Mouse (Mus musculus) liver, embryonic 14.5 days (tissue): ENCODE measurements around the gene Fxn.

Source experiments
- CTCF ChIP-seq: IDR thresholded peaks from 2 replicates; pipeline ENCODE4 v1.5.1; 2016; ENCODE audit warnings: antibody characterized with exemption, low read depth, control low read depth
- EP300 ChIP-seq: IDR thresholded peaks from 2 replicates; pipeline ENCODE4 v1.6.1; 2016; ENCODE audit warnings: antibody characterized with exemption, low read depth

GRCm38 (mm10) chr19:24302198-24302597, 21.8 kb upstream of the Fxn start:
- no peak for TF ChIP-seq CTCF
- no peak for TF ChIP-seq EP300
